In the genomic region with DNA sequence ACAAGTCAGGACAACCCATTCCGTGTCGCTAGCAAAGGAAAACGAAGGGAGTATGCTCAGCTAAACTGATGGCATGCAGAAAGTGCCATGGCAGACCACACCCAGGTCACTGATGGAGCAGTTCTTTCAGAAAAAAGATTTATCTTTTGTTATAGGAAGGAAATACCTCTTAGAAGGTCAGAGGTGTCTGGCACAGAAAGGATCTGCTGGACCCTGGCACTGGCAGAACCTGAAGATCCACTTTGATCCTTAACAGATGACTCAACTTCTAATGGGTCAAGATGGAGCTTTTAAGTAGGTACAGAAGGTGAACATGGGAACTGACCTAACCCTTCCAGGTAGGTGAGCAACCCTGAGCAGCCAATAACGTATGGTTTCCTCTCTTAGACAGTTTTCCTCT, we compare ENCODE assay signal across 36 mouse cellular contexts. TPM values are rescaled to one million over a fixed set of nuclear protein-coding genes. Genes with fewer than 3 reads are reported as not detected.
"Had no signal": no experiment of that assay in that cellular context is flagged by ENCODE, and none has a peak within 500 bp of the region (broad histone marks: within the 10 kb centered on the region; RNA-seq: fewer than 3 reads in every experiment).

No protein-coding gene starts in this region.

- H3K36me3 ChIP-seq: heart, embryonic 10.5 days; heart, embryonic 12.5 days; heart, embryonic 13.5 days; heart, embryonic 15.5 days; hindbrain, embryonic 10.5 days; hindbrain, embryonic 12.5 days; hindbrain, embryonic 13.5 days; hindbrain, embryonic 15.5 days; intestine, embryonic 15.5 days; kidney, embryonic 15.5 days had no signal

- H3K4me1 ChIP-seq: heart, embryonic 10.5 days; heart, embryonic 12.5 days; heart, embryonic 15.5 days; hindbrain, embryonic 12.5 days; hindbrain, embryonic 13.5 days; hindbrain, embryonic 15.5 days; intestine, embryonic 15.5 days had no signal

- DNase-seq: heart, postnatal 10 days; heart, postnatal 14 days; heart, postnatal 36 days; heart, postnatal 4 days; kidney, adult 11 months; kidney, adult 18-20 months; kidney, adult 2 months; kidney, adult 8-10 months; kidney, adult 9 months; kidney, postnatal 10 days; kidney, postnatal 14 days; kidney, postnatal 25 days; kidney, postnatal 36 days; kidney, postnatal 4 days; layer of hippocampus, adult 9-11 months; layer of hippocampus, postnatal 36 days had no signal

- H3K4me2 ChIP-seq: heart, embryonic 11.5 days; heart, embryonic 12.5 days; heart, embryonic 13.5 days; heart, embryonic 15.5 days; hindbrain, embryonic 12.5 days; hindbrain, embryonic 13.5 days; hindbrain, embryonic 14.5 days; hindbrain, embryonic 15.5 days; intestine, embryonic 15.5 days; kidney, embryonic 15.5 days had no signal

- H3K27me3 ChIP-seq: heart, embryonic 15.5 days; hindbrain, embryonic 12.5 days; hindbrain, embryonic 13.5 days; hindbrain, embryonic 15.5 days; intestine, embryonic 15.5 days had no signal

- H3K9me3 ChIP-seq: heart, embryonic 10.5 days; heart, embryonic 12.5 days; heart, embryonic 13.5 days; heart, embryonic 15.5 days; hindbrain, embryonic 10.5 days; hindbrain, embryonic 12.5 days; hindbrain, embryonic 13.5 days; hindbrain, embryonic 15.5 days; intestine, embryonic 15.5 days; kidney, embryonic 15.5 days had no signal

- H3K27ac ChIP-seq: heart, embryonic 10.5 days; heart, embryonic 13.5 days; heart, embryonic 15.5 days; hindbrain, embryonic 10.5 days; hindbrain, embryonic 12.5 days; hindbrain, embryonic 13.5 days; hindbrain, embryonic 14.5 days; hindbrain, embryonic 15.5 days; hindbrain, postnatal 0 days; intestine, embryonic 15.5 days; kidney, embryonic 15.5 days; kidney, postnatal 0 days; layer of hippocampus, adult 2 months had no signal

- ATAC-seq: hindbrain, embryonic 16.5 days; hindbrain, postnatal 0 days; inflammation-experienced regulatory T-cells, adult 6 months; intestine, embryonic 15.5 days; intestine, embryonic 16.5 days; intestine, postnatal 0 days had no signal

- H3K9ac ChIP-seq: heart, embryonic 12.5 days; heart, embryonic 13.5 days; heart, embryonic 15.5 days; hindbrain, embryonic 12.5 days; hindbrain, embryonic 13.5 days; hindbrain, embryonic 14.5 days; hindbrain, embryonic 15.5 days; intestine, embryonic 15.5 days; kidney, embryonic 15.5 days had no signal

- H3K4me3 ChIP-seq: heart, embryonic 10.5 days; heart, embryonic 12.5 days; heart, embryonic 13.5 days; heart, embryonic 15.5 days; hindbrain, embryonic 10.5 days; hindbrain, embryonic 12.5 days; hindbrain, embryonic 13.5 days; hindbrain, embryonic 15.5 days; intestine, embryonic 15.5 days; kidney, embryonic 15.5 days; layer of hippocampus, adult 2 months had no signal

RNA-seq across cellular contexts. Expression of gene Foxc1, which starts 29.4 kb away (rescaled TPM):
- total RNA-seq: hematopoietic stem cell, adult 5-6 weeks had no signal
- polyA plus RNA-seq: inflammation-experienced regulatory T-cells, adult 6 months had no signal
